Mouse (Mus musculus) intestine, embryonic 15.5 days (tissue): Measurements from ENCODE around the gene Hhatl. TPM values are rescaled to one million over a fixed set of nuclear protein-coding genes. Genes with fewer than 3 reads are reported as not detected.

ENCODE experiments used
- ATAC-seq: fragments of 200-750 bp; cut with Nextera tagmentation; 2 replicates; pipeline ENCODE4 v1.8.0; 2017; ENCODE audit warnings: moderate TSS enrichment, moderate library complexity
- H3K27ac ChIP-seq: fragments of 300-500 bp; sonication (generic); 2 replicates; pipeline ENCODE4 v1.5.1; 2015; ENCODE audit warnings: mild to moderate bottlenecking, inconsistent platforms
- H3K27me3 ChIP-seq: fragments of 300-500 bp; sonication (generic); replicated peaks from 2 replicates; pipeline ENCODE4 v1.6.1; 2015; ENCODE audit warnings: inconsistent platforms
- H3K36me3 ChIP-seq: fragments of 300-500 bp; sonication (generic); 2 replicates; pipeline ENCODE4 v1.6.1; 2015; ENCODE audit warnings: inconsistent platforms
- H3K4me1 ChIP-seq: fragments of 300-500 bp; sonication (generic); replicated peaks from 2 replicates; pipeline ENCODE4 v1.6.1; 2015; ENCODE audit warnings: inconsistent platforms
- H3K4me2 ChIP-seq: fragments of 300-500 bp; sonication (generic); replicated peaks from 2 replicates; pipeline ENCODE4 v1.6.1; 2015; ENCODE audit warnings: mild to moderate bottlenecking, inconsistent platforms
- H3K4me3 ChIP-seq: fragments of 300-500 bp; sonication (generic); replicated peaks from 2 replicates; pipeline ENCODE4 v1.5.1; 2015; ENCODE audit warnings: inconsistent platforms
- H3K9ac ChIP-seq: fragments of 300-500 bp; sonication (generic); 2 replicates; pipeline ENCODE4 v1.6.1; 2015; ENCODE audit warnings: inconsistent platforms
- H3K9me3 ChIP-seq: fragments of 300-500 bp; sonication (generic); 2 replicates; pipeline ENCODE4 v1.6.1; 2016; ENCODE audit warnings: inconsistent platforms
- WGBS: fragments of 180-500 bp; shearing (Covaris S2); methylation state at CpG from one replicate; pipeline ENCODE4 v1.1.7; 2015; 5-methylcytosine and 5-hydroxymethylcytosine counted together
- polyA plus RNA-seq: library from polyadenylated mRNA; unstranded; fragments of >200 nt; fragmentation: Nextera tagmentation; extraction: Ambion mirVana; gene quantifications from 2 replicates; pipeline ENCODE4 v1.2.1, GENCODE M21; 2015

The Hhatl gene
- polyA plus RNA-seq, 1 experiment from 2014 or later: 1.5 TPM

GRCm38 (mm10) chr9:121763716-121764115 is 28.6 kb downstream of the Hhatl start:
- H3K27me3 ChIP-seq: no peaks in the 10 kb centered on the region
- H3K4me1 ChIP-seq: peaks cover 22% of the 10 kb centered on the region
- H3K36me3 ChIP-seq: peaks cover 22% of the 10 kb centered on the region
- H3K27ac ChIP-seq: no peak overlapping the region
- WGBS: 92% methylated on average over 19 of the region's 19 CpGs
- H3K4me2 ChIP-seq: no peak overlapping the region
- H3K9ac ChIP-seq: no peak overlapping the region
- no peak for ATAC-seq
- no peaks in the 10 kb centered on the region for H3K9me3 ChIP-seq
- H3K4me3 ChIP-seq: no peak overlapping the region

GRCm38 (mm10) chr9:121762761-121763160 is 29.5 kb downstream of the Hhatl start:
- Histone ChIP-seq H3K9me3 (no peaks in the 10 kb centered on the region), H3K27ac (no peak overlapping the region), H3K4me2 (no peak overlapping the region), H3K4me1 (peaks cover 31% of the 10 kb centered on the region), H3K27me3 (no peaks in the 10 kb centered on the region), H3K36me3 (peaks cover 19% of the 10 kb centered on the region), H3K9ac (no peak overlapping the region), H3K4me3 (no peak overlapping the region)
- no peak for ATAC-seq
- WGBS: 88% methylated on average over 25 of the region's 25 CpGs

- no peak overlapping the region for H3K27ac ChIP-seq
- ATAC-seq: no peak
- peaks cover 16% of the 10 kb centered on the region for H3K36me3 ChIP-seq
- H3K4me1 ChIP-seq: peaks cover 32% of the 10 kb centered on the region
- H3K4me3 ChIP-seq: no peak overlapping the region
- no peaks in the 10 kb centered on the region for H3K27me3 ChIP-seq
- no peak overlapping the region for H3K4me2 ChIP-seq
- no peak overlapping the region for H3K9ac ChIP-seq
- no peaks in the 10 kb centered on the region for H3K9me3 ChIP-seq
- WGBS: 90% methylated on average over 10 of the region's 10 CpGs
Measured at GRCm38 (mm10) chr9:121762248-121762647, 30.1 kb downstream of the Hhatl start.

GRCm38 (mm10) chr9:121761787-121762186 is 30.5 kb downstream of the Hhatl start:
- no peak overlapping the region for H3K4me3 ChIP-seq
- no peak overlapping the region for H3K27ac ChIP-seq
- 70% methylated on average over 8 of the region's 8 CpGs for WGBS
- H3K4me2 ChIP-seq: peak overlapping the region; percentile 96; the same call in 1 of the 2 replicates
- H3K9me3 ChIP-seq: no peaks in the 10 kb centered on the region
- no peak overlapping the region for H3K9ac ChIP-seq
- no peaks in the 10 kb centered on the region for H3K27me3 ChIP-seq
- peaks cover 32% of the 10 kb centered on the region for H3K4me1 ChIP-seq
- ATAC-seq: no peak
- H3K36me3 ChIP-seq: peaks cover 16% of the 10 kb centered on the region

- Histone ChIP-seq H3K27me3 (no peaks in the 10 kb centered on the region), H3K4me2 (peak overlapping the region; percentile 96), H3K9ac (peak overlapping the region; percentile 84; the same call in 1 of the 2 replicates), H3K27ac (0 out of 2 replicates have a peak overlapping the region, but pooled peaks have one; percentile 93), H3K4me1 (peaks cover 32% of the 10 kb centered on the region), H3K9me3 (no peaks in the 10 kb centered on the region), H3K36me3 (peaks cover 14% of the 10 kb centered on the region), H3K4me3 (peak overlapping the region; percentile 90)
- 68% methylated on average over 10 of the region's 10 CpGs for WGBS
- no peak for ATAC-seq
Measured at GRCm38 (mm10) chr9:121761091-121761665, 31.1 kb downstream of the Hhatl start.

- Histone ChIP-seq H3K4me1 (peaks cover 32% of the 10 kb centered on the region), H3K4me3 (peak overlapping the region; percentile 90), H3K9me3 (no peaks in the 10 kb centered on the region), H3K4me2 (peak overlapping the region; percentile 96), H3K9ac (peak overlapping the region; percentile 84), H3K36me3 (peaks cover 18% of the 10 kb centered on the region), H3K27me3 (no peaks in the 10 kb centered on the region), H3K27ac (peak overlapping the region; percentile 93)
- 2% methylated on average over 43 of the region's 43 CpGs for WGBS
- peak; percentile 77 for ATAC-seq
Measured at GRCm38 (mm10) chr9:121760271-121761090, 31.8 kb downstream of the Hhatl start.

GRCm38 (mm10) chr9:121759091-121760081 is 32.9 kb downstream of the Hhatl start, which contains the start of gene Zfp651:
Zfp651 (plus strand) TSS chr9:121759330.
- H3K27ac ChIP-seq: peak within 1 kb of the TSS; percentile 93
- ATAC-seq: peak; percentile 88
- no peaks in the 10 kb centered on the region for H3K9me3 ChIP-seq
- peaks cover 32% of the 10 kb centered on the region for H3K4me1 ChIP-seq
- H3K27me3 ChIP-seq: no peaks in the 10 kb centered on the region
- H3K4me3 ChIP-seq: peak within 1 kb of the TSS; percentile 90
- peaks cover 23% of the 10 kb centered on the region for H3K36me3 ChIP-seq
- peak within 1 kb of the TSS; percentile 96 for H3K4me2 ChIP-seq
- peak within 1 kb of the TSS; percentile 84 for H3K9ac ChIP-seq
- WGBS: under 1% methylated on average over 97 of the region's 97 CpGs

GRCm38 (mm10) chr9:121757835-121758814 is 34.2 kb downstream of the Hhatl start:
- H3K9me3 ChIP-seq: no peaks in the 10 kb centered on the region
- peak overlapping the region; percentile 96 for H3K4me2 ChIP-seq
- peaks cover 32% of the 10 kb centered on the region for H3K4me1 ChIP-seq
- no peaks in the 10 kb centered on the region for H3K27me3 ChIP-seq
- WGBS: 52% methylated on average over 10 of the region's 10 CpGs
- 0 out of 2 replicates have a peak overlapping the region, but pooled peaks have one; percentile 93 for H3K27ac ChIP-seq
- H3K9ac ChIP-seq: peak overlapping the region; percentile 84; the same call in 1 of the 2 replicates
- peak overlapping the region; percentile 90 for H3K4me3 ChIP-seq
- H3K36me3 ChIP-seq: peaks cover 27% of the 10 kb centered on the region
- ATAC-seq: no peak

GRCm38 (mm10) chr9:121757432-121757831 is 34.9 kb downstream of the Hhatl start:
- H3K36me3 ChIP-seq: peaks cover 28% of the 10 kb centered on the region
- peaks cover 32% of the 10 kb centered on the region for H3K4me1 ChIP-seq
- 61% methylated on average over 3 of the region's 3 CpGs for WGBS
- no peaks in the 10 kb centered on the region for H3K9me3 ChIP-seq
- H3K4me2 ChIP-seq: 0 out of 2 replicates have a peak overlapping the region, but pooled peaks have one; percentile 96
- no peak overlapping the region for H3K9ac ChIP-seq
- H3K27me3 ChIP-seq: no peaks in the 10 kb centered on the region
- no peak for ATAC-seq
- no peak overlapping the region for H3K4me3 ChIP-seq
- no peak overlapping the region for H3K27ac ChIP-seq

GRCm38 (mm10) chr9:121756785-121757184 is 35.5 kb downstream of the Hhatl start:
- Histone ChIP-seq H3K27me3 (no peaks in the 10 kb centered on the region), H3K9ac (no peak overlapping the region), H3K4me2 (no peak overlapping the region), H3K36me3 (peaks cover 31% of the 10 kb centered on the region), H3K9me3 (no peaks in the 10 kb centered on the region), H3K4me1 (peaks cover 28% of the 10 kb centered on the region), H3K4me3 (no peak overlapping the region), H3K27ac (no peak overlapping the region)
- 88% methylated on average over 3 of the region's 3 CpGs for WGBS
- ATAC-seq: no peak

GRCm38 (mm10) chr9:121754624-121755023 is 37.7 kb downstream of the Hhatl start:
- H3K36me3 ChIP-seq: peaks cover 53% of the 10 kb centered on the region
- no peak for ATAC-seq
- no peaks in the 10 kb centered on the region for H3K27me3 ChIP-seq
- WGBS: 83% methylated on average over 3 of the region's 3 CpGs
- H3K4me1 ChIP-seq: peaks cover 13% of the 10 kb centered on the region
- H3K9ac ChIP-seq: no peak overlapping the region
- no peak overlapping the region for H3K27ac ChIP-seq
- no peak overlapping the region for H3K4me3 ChIP-seq
- H3K9me3 ChIP-seq: no peaks in the 10 kb centered on the region
- H3K4me2 ChIP-seq: no peak overlapping the region
